Mouse (Mus musculus): ENCODE data around the gene Tcp10a. TPM values are rescaled to one million over a fixed set of nuclear protein-coding genes. Genes with fewer than 3 reads are reported as not detected.
"Not testable (repeated sequence)": the region's sequence is repeated elsewhere in the genome, so short reads cannot be mapped to it uniquely, and the experiment has no call there.

Gene Tcp10a
- under 1 TPM in 1 of 2 experiments, not detected in 1; 0.47 TPM for total RNA-seq (2021)
- long read RNA-seq, partial matches to known transcripts: 0 of 1 reads
- long read RNA-seq, other reads (novel, unspliced or antisense): 1 of 1 reads

DNA sequence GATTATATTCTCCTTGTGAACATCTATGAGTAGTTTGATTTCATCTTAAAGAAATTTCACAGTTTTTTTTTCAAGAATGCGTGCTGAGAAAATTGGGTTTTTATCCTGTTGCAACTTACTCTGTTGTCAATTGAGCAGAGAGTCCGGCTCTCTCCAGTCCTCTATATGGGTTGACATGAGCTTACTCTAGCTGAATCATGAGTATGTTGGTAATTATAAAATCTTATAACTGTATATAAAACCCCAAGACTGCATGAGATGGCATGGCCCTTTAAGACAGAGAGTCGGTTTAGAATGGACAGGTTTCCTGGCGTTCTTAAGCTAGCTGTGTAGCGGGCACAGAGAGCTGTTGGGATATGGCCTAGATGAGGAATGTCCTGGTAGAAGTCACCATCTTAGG, at the start of gene Tcp10a:
Gene Tcp10a, plus strand, starts transcription at position 301 of the 400 bp plus-strand sequence.
- not testable (repeated sequence) for DNase-seq (ENCODE audit: low spot score in 2 of 2)

DNA sequence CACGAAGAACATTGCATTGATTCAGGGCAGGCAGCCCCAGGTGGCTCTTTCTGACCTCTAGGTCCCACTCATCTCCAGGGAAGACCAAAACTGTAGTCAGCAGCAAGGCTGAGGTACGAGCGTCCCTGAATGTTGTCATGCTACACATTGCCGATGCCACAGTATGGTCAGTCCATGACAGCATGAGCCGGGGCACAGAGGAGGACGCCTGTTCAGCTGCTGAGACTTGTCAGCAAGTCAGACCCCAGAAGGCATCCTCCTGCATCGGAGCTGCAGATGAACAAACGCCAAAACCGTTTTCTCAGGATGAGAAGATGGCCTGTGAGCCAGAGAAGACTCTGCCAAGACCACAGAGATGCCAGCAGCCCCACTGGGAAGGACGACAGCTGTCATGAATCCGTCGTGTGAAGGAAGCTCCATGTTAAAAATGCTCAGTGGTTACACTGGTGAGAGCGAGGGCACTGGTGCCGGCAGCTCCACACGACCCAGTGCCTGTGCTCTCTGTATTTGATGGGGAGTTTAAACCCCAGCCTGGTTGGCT, 45.7 kb upstream of the Tcp10a start:
- DNase-seq (ENCODE audit: low spot score in 2 of 2): no peak

DNA sequence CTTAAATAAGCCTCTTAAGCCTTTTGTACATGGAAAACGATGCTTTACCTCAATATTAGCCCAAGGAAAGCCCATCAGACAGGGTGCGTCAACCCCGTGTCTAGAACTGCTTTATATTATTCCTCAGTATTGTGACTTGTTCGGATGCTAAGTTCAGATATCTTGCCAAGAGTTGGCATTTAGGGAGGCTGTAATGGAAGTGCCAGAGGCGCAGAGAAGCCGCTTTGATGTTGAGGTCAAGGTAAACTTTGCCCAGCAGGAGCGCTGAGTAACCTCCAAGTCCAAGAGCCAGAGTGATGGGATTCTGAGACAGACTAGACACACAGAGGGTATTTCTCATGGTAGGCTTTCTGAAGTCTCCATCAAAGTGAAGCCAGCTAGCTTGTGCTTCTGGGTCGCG, 45.2 kb upstream of the Tcp10a start:
- no peak for DNase-seq (ENCODE audit: low spot score in 2 of 2)

DNA sequence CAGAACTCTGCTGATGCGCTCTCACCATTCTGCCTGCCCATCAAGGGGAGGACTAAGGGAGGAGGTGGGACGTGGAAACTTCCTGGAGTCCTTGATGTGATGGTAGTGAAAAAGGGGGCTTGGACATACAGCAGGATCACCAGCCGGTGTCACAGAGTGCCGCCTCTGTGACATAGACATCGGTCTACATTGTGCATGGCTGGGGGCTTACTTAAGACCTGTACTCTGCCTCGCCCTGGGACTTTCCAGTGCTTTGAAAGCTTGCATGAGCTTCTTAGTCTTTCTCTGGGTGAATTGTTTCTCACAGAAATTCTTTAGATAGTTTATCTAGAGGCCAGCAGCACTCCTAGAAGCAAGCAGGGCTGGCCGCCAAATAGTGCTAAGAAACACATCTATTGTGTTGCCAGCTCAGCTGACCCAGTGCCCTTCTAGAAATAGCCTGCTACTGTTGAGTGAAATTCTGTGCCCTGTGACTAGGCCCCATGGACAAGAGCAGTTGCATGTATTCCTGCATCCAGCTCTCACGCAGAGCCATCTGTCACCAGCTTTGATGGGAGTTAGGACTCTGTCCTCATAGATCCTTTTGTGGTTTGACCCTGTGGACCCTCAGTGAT, 40.0 kb upstream of the Tcp10a start:
- no peak for DNase-seq (ENCODE audit: low spot score in 2 of 2)

DNA sequence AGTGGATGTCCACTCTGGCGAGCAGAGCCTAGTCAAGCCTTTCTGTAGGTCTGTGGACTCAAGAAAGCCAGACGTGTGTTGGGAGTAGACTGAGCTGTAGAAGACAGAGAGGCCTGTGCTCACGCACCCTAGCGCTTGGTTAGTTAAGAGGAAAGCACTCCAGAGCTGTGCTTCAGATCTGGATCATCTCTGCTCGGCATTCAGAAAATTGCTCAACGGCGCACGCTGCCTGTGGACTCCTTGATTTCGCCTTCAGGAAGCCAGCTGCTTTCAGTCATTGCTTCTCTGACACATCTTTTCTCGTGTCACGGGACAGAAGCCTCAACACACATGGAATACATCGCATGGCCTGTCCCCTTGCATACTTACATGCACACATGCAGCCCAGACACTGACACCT, 39.2 kb upstream of the Tcp10a start:
- DNase-seq (ENCODE audit: low spot score in 2 of 2): peak in 1 of 2 experiments; percentile 13

DNA sequence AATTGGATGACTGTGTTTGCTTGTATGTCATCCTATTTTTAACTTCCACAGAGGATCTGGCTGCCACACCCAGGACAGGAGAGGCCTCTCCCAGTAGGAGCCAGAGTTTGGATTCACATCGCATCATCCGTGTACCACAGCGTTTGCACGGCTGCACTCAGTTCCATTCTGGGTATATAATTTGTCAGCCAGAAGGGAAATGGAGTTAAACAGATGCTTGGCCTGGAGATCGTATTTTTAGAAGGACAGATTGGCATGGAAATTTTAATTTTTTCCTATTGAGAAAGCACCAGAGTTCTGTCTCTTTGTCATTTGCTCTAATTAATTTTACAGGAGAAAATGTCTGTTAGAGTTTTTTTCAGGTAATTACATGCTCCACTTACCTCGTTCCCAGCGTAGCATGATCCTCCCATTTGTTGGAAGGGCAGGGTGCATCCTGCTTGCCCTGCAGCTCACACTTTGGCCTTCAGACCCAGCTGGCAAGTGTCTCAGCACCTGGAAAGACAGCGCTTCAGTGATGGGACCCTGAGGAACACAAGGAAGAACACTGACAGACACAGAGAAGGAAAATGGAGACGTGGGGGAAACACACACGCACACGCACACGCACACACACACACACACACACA, 37.9 kb upstream of the Tcp10a start:
- peak in 1 of 2 experiments; percentile 21 for DNase-seq (ENCODE audit: low spot score in 2 of 2)

DNA sequence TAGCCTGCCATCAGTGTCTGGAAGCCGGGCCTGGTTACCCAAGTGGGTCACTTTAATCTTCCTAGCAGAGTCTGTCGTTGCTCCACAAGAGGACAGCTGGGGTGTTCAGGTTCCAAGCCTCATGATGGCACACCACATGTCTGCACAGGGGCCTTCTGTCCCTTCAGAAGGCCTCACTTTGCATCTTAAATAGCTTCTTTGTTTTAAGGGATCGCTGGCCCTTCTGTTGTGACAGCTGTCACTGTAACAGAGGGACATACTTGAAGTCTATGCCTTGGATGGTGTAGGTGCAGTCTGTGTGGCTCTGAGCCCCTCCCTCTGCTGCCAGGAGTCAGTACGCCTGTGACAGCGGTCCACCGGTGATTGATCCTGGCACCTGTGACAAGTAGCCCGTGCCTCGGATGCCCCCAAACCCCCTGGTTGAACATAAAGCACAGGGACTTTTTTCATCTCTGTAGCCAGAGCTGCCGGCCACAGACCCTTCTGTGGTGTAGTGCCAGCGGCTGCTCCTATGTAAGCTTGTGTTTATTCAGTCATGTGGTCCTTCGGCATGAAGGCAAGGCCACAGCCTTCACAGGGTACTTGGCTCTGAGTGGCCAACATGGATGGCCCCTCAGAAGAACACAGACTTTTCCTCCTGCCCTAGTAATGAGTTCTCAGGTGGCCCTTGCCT, 32.3 kb upstream of the Tcp10a start:
- DNase-seq (ENCODE audit: low spot score in 2 of 2): peak in 1 of 2 experiments; percentile 42

DNA sequence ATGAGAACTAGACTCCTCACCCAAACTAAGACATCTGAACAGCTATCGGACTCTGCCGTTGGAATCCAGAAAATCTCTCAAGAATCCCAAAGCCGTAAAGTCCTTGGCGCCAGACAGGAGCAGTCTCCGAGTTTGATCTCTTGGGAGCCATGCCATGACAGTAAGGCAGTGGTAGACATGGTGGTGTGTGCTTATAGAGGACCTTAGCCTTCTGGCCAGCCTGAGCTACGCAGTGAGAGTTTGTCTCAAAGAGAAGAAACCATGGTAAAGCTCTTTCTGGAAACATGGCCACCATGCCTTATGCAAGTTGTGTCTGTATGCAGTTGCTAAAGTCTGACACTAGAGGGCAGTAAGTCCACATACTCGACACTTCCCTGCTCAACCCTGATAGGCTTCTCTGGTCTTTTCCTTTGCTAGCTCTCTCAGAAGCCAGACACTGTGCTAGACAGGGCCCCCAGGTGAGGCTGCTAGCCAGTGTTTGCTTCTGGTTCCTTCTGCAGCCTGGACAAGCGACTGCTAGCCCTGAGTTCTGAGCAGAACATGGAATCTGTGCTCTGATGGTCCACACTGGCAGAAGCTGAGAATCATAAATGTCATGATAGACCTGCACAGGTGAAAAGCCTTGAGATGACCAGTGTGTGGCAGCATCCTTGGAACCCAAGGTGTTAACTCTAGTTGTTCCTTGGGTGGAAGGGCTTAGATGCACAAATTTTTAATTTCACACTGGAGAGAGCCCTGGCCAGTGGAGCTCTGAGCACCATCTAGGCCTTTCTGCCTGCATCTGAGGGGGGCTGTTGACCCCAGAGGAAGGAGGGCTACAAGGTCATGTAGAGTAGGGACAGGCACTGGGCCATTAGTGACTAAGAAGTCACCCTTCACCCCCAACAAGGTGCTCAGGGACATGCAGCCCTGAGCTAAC, 17.9 kb upstream of the Tcp10a start:
- DNase-seq (ENCODE audit: low spot score in 2 of 2): peak; percentile 57 to 65

DNA sequence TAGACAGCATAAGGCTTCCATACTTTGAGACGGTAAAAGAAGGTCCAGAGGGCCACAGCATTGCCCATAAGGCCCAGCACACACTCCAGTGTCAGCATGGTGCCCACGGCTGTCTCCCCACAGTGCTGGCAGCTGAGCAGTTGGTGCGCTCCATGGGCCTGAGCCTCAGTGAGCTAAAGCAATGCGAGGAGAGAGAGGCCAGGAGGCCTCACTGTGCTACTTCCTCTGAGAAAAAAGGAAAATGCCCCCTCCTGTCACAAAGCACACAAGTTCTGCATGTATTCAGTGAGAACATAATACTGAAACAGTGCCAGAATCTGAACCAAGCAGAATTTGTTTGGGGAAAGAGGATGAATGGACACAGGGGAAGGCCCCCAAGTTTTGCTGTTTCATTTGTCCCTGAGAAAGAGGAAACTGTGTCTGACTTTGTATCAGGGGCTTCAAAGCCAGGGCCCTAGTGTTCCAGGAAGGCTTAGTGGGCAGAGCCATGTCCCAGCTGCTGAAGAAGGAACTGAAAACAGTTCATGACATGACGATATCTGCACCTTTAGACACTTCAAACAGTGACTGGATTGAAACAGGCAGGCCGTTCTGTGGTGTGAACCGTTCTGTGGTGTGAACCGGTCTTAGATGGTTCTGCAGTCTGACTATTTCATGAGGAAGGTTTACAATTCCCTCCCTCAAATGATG, 8.6 kb upstream of the Tcp10a start:
- DNase-seq (ENCODE audit: low spot score in 2 of 2): not testable (repeated sequence)

DNA sequence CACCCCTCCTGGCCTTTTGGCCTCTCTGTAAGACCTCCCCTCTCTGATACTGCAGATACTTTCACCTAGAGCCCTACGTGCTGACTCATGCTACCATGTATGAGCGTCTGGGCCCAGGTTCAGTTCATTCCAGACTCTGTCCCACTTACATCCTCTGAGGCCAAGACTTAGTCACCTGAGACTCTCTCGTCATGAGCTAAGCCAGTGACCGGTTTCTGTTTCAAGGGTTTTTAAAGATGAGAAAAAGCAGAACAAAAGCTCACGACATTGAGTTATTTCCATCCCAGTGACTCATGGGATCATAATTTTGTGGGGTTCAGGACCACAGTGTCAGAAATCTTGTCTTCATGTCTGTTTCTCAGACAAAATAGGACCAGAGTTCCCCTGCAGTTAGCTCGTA, 4.7 kb upstream of the Tcp10a start:
- not testable (repeated sequence) for DNase-seq (ENCODE audit: low spot score in 2 of 2)

DNA sequence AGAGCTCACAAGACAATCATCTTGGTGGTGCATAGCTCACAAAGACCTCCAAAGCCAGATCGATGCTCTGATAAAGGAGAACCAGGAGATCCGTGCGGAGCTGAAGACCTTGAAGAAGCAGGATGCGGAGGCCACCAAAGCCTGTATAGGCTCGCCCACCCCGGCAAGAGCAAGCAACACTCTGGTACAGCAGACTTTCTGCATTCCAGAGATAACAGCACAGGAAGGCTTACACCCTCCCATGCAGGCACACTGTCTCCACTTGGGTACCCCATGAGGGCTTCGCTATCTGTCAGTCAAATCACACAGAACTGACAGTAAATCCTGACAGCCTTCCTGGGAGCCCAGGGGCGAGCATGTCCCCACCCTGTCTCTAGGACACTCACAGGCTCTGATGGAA, 2.0 kb downstream of the Tcp10a start:
- not testable (repeated sequence) for DNase-seq (ENCODE audit: low spot score in 2 of 2)

DNA sequence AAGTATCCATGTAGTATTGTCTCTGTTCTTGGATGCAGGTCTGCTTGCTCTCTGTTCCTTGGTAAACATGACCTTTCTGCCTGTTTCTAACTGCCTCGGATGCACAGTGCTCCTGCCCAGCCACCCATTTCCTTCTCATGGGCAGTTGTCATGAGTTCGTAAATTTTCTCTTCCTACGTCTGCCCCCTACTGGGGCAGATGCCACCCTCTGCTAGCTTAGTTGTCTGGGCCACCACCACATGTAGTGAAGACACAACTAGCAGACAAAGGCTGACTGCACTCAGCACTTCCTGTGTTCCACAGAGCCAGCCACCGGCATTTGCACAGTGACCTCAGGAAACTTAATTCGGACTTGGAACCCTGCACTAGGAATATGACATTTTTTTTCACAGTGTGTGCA, 8.3 kb downstream of the Tcp10a start:
- not testable (repeated sequence) for DNase-seq (ENCODE audit: low spot score in 2 of 2)

DNA sequence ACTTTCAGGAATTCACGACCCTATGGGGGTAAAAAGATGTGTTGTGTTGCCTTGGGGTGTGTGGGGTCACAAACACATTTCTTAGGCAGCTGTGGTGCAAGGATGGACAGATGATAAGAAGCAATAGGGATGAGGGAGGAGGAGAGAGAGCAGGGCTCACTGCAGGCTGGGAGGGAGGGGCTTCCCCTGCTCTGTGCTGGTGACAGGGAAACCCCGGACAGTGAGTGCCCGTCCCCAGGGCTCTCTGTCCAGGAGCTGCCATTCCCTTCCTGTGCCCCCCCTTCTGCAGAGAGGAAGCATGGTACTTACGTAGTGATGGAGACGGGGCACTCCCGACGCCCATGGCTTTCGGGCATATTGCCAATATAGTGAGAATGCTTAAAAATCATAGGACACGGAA, 12.9 kb downstream of the Tcp10a start:
- DNase-seq (ENCODE audit: low spot score in 2 of 2): not testable (repeated sequence)

DNA sequence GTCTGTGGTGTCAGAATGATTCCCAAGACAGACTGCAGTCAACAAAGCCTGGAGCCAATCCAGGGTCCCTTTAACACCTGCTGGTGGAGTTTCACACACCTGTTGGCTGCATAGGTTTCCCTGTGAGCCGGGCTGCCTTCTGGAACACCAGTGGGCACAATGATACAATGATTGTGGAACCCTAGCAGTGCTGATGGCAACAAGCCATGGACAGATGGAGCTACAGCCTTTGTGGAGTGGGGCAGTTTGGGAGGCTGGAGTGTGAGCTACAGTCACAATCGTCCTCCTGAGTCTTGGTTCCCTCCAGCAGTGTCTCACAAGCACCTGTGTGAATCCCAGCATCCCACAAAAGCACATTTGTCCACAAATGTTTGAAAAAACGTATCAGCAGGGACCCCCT, 24.3 kb downstream of the Tcp10a start:
- not testable (repeated sequence) for DNase-seq (ENCODE audit: low spot score in 2 of 2)

DNA sequence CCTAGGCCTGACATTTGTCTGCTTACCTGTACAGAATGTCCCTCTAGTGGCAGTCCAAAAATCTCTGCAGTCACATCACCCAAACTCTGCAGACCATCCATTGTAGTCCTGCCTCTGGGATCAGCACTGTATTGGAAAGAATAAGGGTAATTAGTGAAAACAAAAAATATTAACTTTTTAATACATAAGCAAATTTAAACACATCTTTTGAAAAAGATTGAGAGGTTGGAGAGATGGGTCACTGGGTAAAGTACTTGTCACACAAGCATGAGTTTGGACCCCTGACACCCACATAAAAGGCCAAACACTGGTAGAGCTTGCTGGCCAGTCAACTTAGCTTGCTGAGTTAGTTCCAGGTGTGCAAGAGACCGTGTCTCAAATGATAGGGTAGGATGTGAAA, 28.1 kb downstream of the Tcp10a start, which contains the start of gene Ttll2:
Gene Ttll2, minus strand, starts transcription at position 101 of the 400 bp plus-strand sequence.
- DNase-seq (ENCODE audit: low spot score in 2 of 2): not testable (repeated sequence)

DNA sequence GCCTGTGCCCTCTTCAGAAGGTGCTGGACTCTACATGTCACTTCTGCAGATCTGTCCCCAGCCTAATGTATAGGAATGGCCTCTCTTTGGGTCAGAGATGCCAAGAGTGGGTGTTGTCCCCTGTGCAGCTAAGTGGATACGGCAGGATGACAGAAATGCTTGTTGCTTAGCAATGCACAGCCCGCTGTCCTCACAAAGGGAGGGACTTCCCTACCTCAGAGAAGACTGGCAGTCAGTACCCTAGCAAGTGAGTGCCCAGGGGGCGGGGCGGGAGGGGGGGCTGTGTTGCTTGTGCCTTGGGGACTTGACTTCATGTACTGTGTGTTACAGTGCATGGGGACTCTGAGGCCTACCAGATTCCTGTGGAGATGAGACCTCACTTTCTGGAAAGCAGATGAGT, 35.4 kb downstream of the Tcp10a start:
- DNase-seq (ENCODE audit: low spot score in 2 of 2): not testable (repeated sequence)

DNA sequence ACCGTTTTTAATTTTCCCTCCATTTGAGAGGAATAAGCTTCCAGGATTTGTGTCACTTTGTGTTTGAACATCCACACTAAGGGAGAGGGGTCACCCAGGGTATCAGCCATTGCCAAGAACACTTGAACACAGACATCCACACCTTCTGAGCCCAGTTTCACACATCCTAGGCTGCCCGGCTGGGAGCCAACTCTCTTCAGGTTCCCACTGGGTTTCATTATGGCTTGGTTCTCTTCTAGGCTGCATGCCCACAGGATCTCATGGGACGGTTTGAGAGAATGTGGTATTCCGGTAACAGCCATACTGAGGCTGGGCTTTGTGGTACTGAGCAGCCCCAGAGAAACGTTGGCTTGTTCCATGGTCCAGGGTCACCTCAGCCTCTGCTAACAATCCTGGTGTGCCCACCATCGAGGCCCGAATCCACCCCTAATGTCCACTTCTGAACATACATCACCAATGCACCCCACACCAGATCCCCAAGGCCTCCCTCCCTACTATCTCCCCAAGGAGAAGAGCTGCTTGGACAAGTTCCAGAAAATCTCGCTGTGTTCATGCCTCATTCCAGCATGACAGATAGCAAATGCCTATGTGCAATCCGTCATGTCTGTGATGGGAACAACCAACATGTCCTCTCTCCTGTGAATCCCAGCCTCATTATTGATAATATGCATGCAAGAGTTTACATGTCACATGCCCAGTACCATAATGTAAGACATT, 36.5 kb downstream of the Tcp10a start:
- peak in 1 of 2 experiments; percentile 37 for DNase-seq (ENCODE audit: low spot score in 2 of 2)

DNA sequence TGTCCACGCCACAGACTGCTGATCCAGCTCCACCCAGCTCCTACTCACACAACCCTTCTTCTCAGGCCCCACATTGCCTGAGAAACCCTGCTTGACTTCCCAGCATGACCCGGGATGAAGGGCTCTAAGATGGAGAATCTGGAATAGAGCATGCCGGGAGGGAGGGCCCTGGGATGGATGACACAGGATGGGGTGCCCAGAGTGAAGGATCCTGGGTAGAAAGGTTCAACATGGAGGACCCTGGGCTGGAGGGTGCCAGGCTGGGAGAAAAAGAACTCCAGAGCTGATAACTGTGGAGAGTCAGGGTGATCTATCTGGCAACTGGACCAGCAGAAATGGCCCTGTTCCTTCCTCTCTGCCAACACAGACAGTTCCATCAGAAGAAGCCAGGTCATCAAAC, 41.2 kb downstream of the Tcp10a start:
- not testable (repeated sequence) for DNase-seq (ENCODE audit: low spot score in 2 of 2)

DNA sequence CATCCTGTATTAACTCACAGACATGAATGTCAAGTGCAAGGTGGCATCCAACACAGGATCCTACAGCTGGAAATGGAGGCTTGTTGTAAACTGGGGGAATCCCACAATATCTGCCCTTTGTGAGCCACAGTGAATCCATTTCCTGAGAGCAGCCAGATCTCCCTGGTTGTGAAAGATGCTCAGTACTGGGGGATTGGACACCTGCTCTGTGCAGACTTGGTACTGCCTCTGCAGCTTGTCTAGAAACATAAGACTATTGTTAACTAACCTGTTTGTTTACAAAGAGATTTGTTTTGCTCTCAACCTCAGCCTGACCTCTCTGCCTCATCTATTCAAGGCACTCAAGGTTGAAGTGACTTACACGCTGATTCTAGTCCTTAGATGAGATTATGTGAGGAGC, 41.8 kb downstream of the Tcp10a start:
- DNase-seq (ENCODE audit: low spot score in 2 of 2): not testable (repeated sequence)
